Mouse (Mus musculus) cerebellum, adult 11-12 months (tissue): ENCODE results near the gene Slc4a8.

Experiments used
- DNase-seq: peaks from one replicate; pipeline ENCODE4 v3.0.0; 2022

Gene Slc4a8

GRCm38 (mm10) chr15:100836729-100837128 lies 75.2 kb downstream of the Slc4a8 start:
- DNase-seq = no peak

- peak; percentile 77 for DNase-seq
Measured at GRCm38 (mm10) chr15:100838607-100839207, 77.2 kb downstream of the Slc4a8 start.

- DNase-seq = no peak
Measured at GRCm38 (mm10) chr15:100844336-100844735, 82.8 kb downstream of the Slc4a8 start.

- DNase-seq = peak; percentile 48
Measured at GRCm38 (mm10) chr15:100845049-100845879, 83.7 kb downstream of the Slc4a8 start.

- DNase-seq = no peak
Measured at GRCm38 (mm10) chr15:100847193-100847592, 85.6 kb downstream of the Slc4a8 start.

- no peak for DNase-seq
Measured at GRCm38 (mm10) chr15:100857586-100857985, 96.0 kb downstream of the Slc4a8 start.

GRCm38 (mm10) chr15:100860856-100861255 lies 99.3 kb downstream of the Slc4a8 start:
- DNase-seq = no peak

GRCm38 (mm10) chr15:100865556-100865955 lies 104.0 kb downstream of the Slc4a8 start:
- DNase-seq = no peak

- no peak for DNase-seq
Measured at GRCm38 (mm10) chr15:100869558-100869957, 108.0 kb downstream of the Slc4a8 start, which contains the start of gene Scn8a. Scn8a (plus strand) TSS chr15:100869858.

- DNase-seq = peak; percentile 89
Measured at GRCm38 (mm10) chr15:100870001-100870774, 108.6 kb downstream of the Slc4a8 start.

GRCm38 (mm10) chr15:100870775-100871106 lies 109.2 kb downstream of the Slc4a8 start:
- DNase-seq = peak; percentile 71

GRCm38 (mm10) chr15:100871107-100872011 lies 109.8 kb downstream of the Slc4a8 start:
- DNase-seq = peak; percentile 65

GRCm38 (mm10) chr15:100873155-100873554 lies 111.6 kb downstream of the Slc4a8 start:
- DNase-seq = no peak
